Mouse (Mus musculus): ENCODE data around the gene Ccdc69.

Ccdc69 gene

GRCm38 (mm10) chr11:55012551-55013521 lies 65.1 kb downstream of the Ccdc69 start:
- DNase-seq (ENCODE audit: low spot score in 2 of 2): peak in 1 of 2 experiments; percentile 33

- DNase-seq (ENCODE audit: low spot score in 2 of 2): no peak
Measured at GRCm38 (mm10) chr11:55011440-55011839, 66.5 kb downstream of the Ccdc69 start.

- no peak for DNase-seq (ENCODE audit: low spot score in 2 of 2)
Measured at GRCm38 (mm10) chr11:55008230-55008629, 69.7 kb downstream of the Ccdc69 start.

GRCm38 (mm10) chr11:55005684-55006083 lies 72.2 kb downstream of the Ccdc69 start:
- no peak for DNase-seq (ENCODE audit: low spot score in 2 of 2)

- no peak for DNase-seq (ENCODE audit: low spot score in 2 of 2)
Measured at GRCm38 (mm10) chr11:55004970-55005502, 72.9 kb downstream of the Ccdc69 start.

Measured in urinary bladder, adult 18-20 months (tissue).